Mouse (Mus musculus) G1E (cell line): ENCODE measurements around the gene Rap1gds1. TPM values are rescaled to one million over a fixed set of nuclear protein-coding genes. Genes with fewer than 3 reads are reported as not detected.

Experiments used
- ATAC-seq: 2 replicates; pipeline ENCODE4 v1.8.0; 2016; ENCODE audit warnings: mild to moderate bottlenecking; ENCODE audit not compliant: insufficient number of reproducible peaks, poor library complexity, low FRiP score, severe bottlenecking; ENCODE audit errors: extremely low read depth
- DNase-seq: peaks from one replicate; pipeline ENCODE4 v3.0.0; 2012; ENCODE audit warnings: low spot score
- H3K27me3 ChIP-seq: 2 replicates; pipeline ENCODE4 v1.6.1; 2012; ENCODE audit warnings: mild to moderate bottlenecking, low read length, inconsistent platforms; ENCODE audit not compliant: insufficient read depth
- H3K36me3 ChIP-seq: replicated peaks from 2 replicates; pipeline ENCODE3; 2012; ENCODE audit warnings: mild to moderate bottlenecking, inconsistent platforms
- H3K4me1 ChIP-seq: 2 replicates; pipeline ENCODE4 v1.6.1; 2012; ENCODE audit warnings: low read depth, low read length, inconsistent platforms, mixed read lengths; ENCODE audit not compliant: insufficient read depth
- H3K4me3 ChIP-seq: 2 replicates; pipeline ENCODE4 v1.5.1; 2012; ENCODE audit warnings: low read depth, mild to moderate bottlenecking, inconsistent platforms, low read length, moderate library complexity, mixed read lengths
- H3K9me3 ChIP-seq: replicated peaks from 2 replicates; pipeline ENCODE4 v1.6.1; 2012; ENCODE audit warnings: inconsistent platforms
- CTCF ChIP-seq: IDR thresholded peaks from 2 replicates; pipeline ENCODE4 v1.5.1; 2012; ENCODE audit warnings: low read depth, low read length, inconsistent platforms, mixed read lengths
- GATA1 ChIP-seq: IDR thresholded peaks from 2 replicates; pipeline ENCODE4 v1.6.1; 2012; ENCODE audit warnings: borderline replicate concordance, low read length, inconsistent platforms, mixed read lengths
- GATA2 ChIP-seq: IDR thresholded peaks from 2 replicates; pipeline ENCODE4 v1.6.1; 2012; ENCODE audit warnings: low read depth, low read length, inconsistent platforms, borderline replicate concordance
- POLR2AphosphoS5 ChIP-seq: IDR thresholded peaks from 2 replicates; pipeline ENCODE4 v1.6.1; 2012; ENCODE audit warnings: low read depth, low read length, inconsistent platforms; ENCODE audit not compliant: insufficient replicate concordance
- TAL1 ChIP-seq: conservative IDR thresholded peaks from 2 replicates; pipeline ENCODE4 v1.6.1; 2012; ENCODE audit warnings: low read depth, low read length, inconsistent platforms, mixed read lengths
- polyA plus RNA-seq: library from polyadenylated mRNA; stranded (reverse); fragments of >175 nt; gene quantifications from 2 replicates; pipeline ENCODE4 v1.2.3, GENCODE M21; 2012
- total RNA-seq, 2 experiments: library from RNA; stranded (forward) in 1 of 2; stranded (reverse) in 1 of 2; fragments of 200-1000 nt in 1 of 2; fragments of >200 nt in 1 of 2; fragmentation: Nextera tagmentation in 1 of 2; gene quantifications; 2 replicates each; pipeline ENCODE4 v1.2.3; 2014 to 2017

Rap1gds1 gene
- total and polyA plus RNA-seq, 3 experiments, result 8.5 to 74.9 (median 35.4) TPM

GRCm38 (mm10) chr3:139103914-139104313, 28.9 kb upstream of the Rap1gds1 start:
- no peak for TF ChIP-seq POLR2AphosphoS5
- no peak for TF ChIP-seq TAL1
- Histone ChIP-seq H3K9me3 (no peaks in the 10 kb centered on the region), H3K27me3 (0 out of 2 replicates have a peak, but pooled peaks cover 2% of the 10 kb centered on the region), H3K4me3 (no peak overlapping the region), H3K4me1 (no peaks in the 10 kb centered on the region), H3K36me3 (no peaks in the 10 kb centered on the region)
- DNase-seq (no peak), ATAC-seq (no peak)

- TF ChIP-seq TAL1 (no peak), GATA1 (no peak), POLR2AphosphoS5 (no peak), GATA2 (no peak), CTCF (no peak)
- no peak overlapping the region for H3K4me3 ChIP-seq
- no peak for ATAC-seq
- H3K4me1 ChIP-seq, result no peaks in the 10 kb centered on the region
- 0 out of 2 replicates have a peak, but pooled peaks cover 2% of the 10 kb centered on the region for H3K27me3 ChIP-seq
- H3K9me3 ChIP-seq, result no peaks in the 10 kb centered on the region
- no peak for DNase-seq
- no peaks in the 10 kb centered on the region for H3K36me3 ChIP-seq
These were observed 28.3 kb upstream of the Rap1gds1 start for GRCm38 (mm10) chr3:139103346-139103745.

GRCm38 (mm10) chr3:139101941-139102340, 26.9 kb upstream of the Rap1gds1 start:
- TF ChIP-seq CTCF, result no peak
- TF ChIP-seq GATA2, result no peak
- Histone ChIP-seq H3K36me3 (no peaks in the 10 kb centered on the region), H3K4me3 (no peak overlapping the region), H3K27me3 (0 out of 2 replicates have a peak, but pooled peaks cover 2% of the 10 kb centered on the region), H3K9me3 (no peaks in the 10 kb centered on the region), H3K4me1 (no peaks in the 10 kb centered on the region)
- ATAC-seq (no peak), DNase-seq (no peak)

GRCm38 (mm10) chr3:139099284-139099683, 24.3 kb upstream of the Rap1gds1 start:
- TF ChIP-seq CTCF (no peak), TAL1 (no peak)
- H3K4me3 ChIP-seq, result no peak overlapping the region
- no peak for ATAC-seq
- no peaks in the 10 kb centered on the region; the same call in 1 of the 2 replicates for H3K27me3 ChIP-seq
- no peaks in the 10 kb centered on the region for H3K4me1 ChIP-seq
- H3K9me3 ChIP-seq, result no peaks in the 10 kb centered on the region
- no peak for DNase-seq
- H3K36me3 ChIP-seq, result no peaks in the 10 kb centered on the region

- no peaks in the 10 kb centered on the region; the same call in 1 of the 2 replicates for H3K27me3 ChIP-seq
- no peaks in the 10 kb centered on the region for H3K9me3 ChIP-seq
- H3K4me1 ChIP-seq, result no peaks in the 10 kb centered on the region
- no peak overlapping the region for H3K4me3 ChIP-seq
- TF ChIP-seq TAL1 (no peak), GATA2 (no peak), CTCF (no peak)
- ATAC-seq (no peak), DNase-seq (no peak)
- H3K36me3 ChIP-seq, result no peaks in the 10 kb centered on the region
These were observed 20.9 kb upstream of the Rap1gds1 start for GRCm38 (mm10) chr3:139095894-139096293.

- ATAC-seq (no peak), DNase-seq (no peak)
- Histone ChIP-seq H3K4me1 (no peaks in the 10 kb centered on the region), H3K36me3 (no peaks in the 10 kb centered on the region), H3K4me3 (no peak overlapping the region), H3K27me3 (peaks cover 6% of the 10 kb centered on the region; the same call in 1 of the 2 replicates), H3K9me3 (no peaks in the 10 kb centered on the region)
- TF ChIP-seq CTCF, result no peak
- no peak for TF ChIP-seq POLR2AphosphoS5
- no peak for TF ChIP-seq GATA2
- no peak for TF ChIP-seq GATA1
- no peak for TF ChIP-seq TAL1
These were observed 13.5 kb upstream of the Rap1gds1 start for GRCm38 (mm10) chr3:139088526-139088925.

GRCm38 (mm10) chr3:139083778-139084539, 9.0 kb upstream of the Rap1gds1 start:
- Histone ChIP-seq H3K27me3 (peaks cover 11% of the 10 kb centered on the region; the same call in 1 of the 2 replicates), H3K36me3 (no peaks in the 10 kb centered on the region), H3K4me1 (no peaks in the 10 kb centered on the region), H3K9me3 (no peaks in the 10 kb centered on the region), H3K4me3 (no peak overlapping the region)
- no peak for TF ChIP-seq POLR2AphosphoS5
- TF ChIP-seq TAL1, result no peak
- no peak for TF ChIP-seq GATA2
- ATAC-seq, result no peak
- DNase-seq, result no peak
